Mouse (Mus musculus): ENCODE measurements around the gene Aldoc. TPM values are rescaled to one million over a fixed set of nuclear protein-coding genes. Genes with fewer than 3 reads are reported as not detected.

Aldoc gene
- polyA plus RNA-seq, 1 experiment, result 4.4 TPM

DNA sequence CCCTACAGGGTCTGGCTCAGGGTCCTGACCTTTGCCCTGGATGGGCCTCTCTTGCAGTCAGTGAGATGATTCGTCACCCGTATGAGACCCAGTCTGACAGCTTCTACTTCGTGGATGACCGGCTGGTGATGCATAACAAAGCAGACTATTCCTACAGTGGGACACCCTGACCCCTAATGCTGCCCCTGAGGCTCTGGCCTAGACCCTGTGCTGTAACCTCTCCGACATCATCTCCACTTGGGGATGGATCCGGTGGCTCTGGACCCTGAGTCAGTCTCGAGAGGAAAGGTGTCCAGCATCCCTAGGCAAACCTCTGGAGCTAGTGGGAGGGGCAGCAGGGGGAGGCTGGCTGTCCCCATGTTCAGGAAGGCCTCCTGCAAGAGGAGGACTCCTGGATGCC lies 25.7 kb downstream of the Aldoc start:
- Histone ChIP-seq H3K4me3 (ENCODE audit: extremely low read depth, insufficient read depth, insufficient read length) (no peak overlapping the region), H3K27ac (ENCODE audit: insufficient read depth, low read length) (peak overlapping the region; percentile 75), H3K36me3 (ENCODE audit: control insufficient read depth, insufficient read depth, low read length) (no peaks in the 10 kb centered on the region), H3K4me1 (ENCODE audit: control insufficient read depth, insufficient read depth, insufficient read length) (peaks cover 57% of the 10 kb centered on the region), H3K27me3 (ENCODE audit: control insufficient read depth, insufficient read depth, low read length) (no peaks in the 10 kb centered on the region)
- no peak for TF ChIP-seq POLR2A (IDR thresholded peaks at IDR 0.05; ENCODE audit: low read depth, low read length)
- no peak for TF ChIP-seq CTCF (IDR thresholded peaks at IDR 0.05; ENCODE audit: extremely low read depth, insufficient read depth, insufficient read length, insufficient replicate concordance)
- DNase-seq (ENCODE audit: low read depth in 1 of 2, low spot score in 2 of 2), result no peak
- 85% methylated on average over 7 of the region's 7 CpGs for WGBS

DNA sequence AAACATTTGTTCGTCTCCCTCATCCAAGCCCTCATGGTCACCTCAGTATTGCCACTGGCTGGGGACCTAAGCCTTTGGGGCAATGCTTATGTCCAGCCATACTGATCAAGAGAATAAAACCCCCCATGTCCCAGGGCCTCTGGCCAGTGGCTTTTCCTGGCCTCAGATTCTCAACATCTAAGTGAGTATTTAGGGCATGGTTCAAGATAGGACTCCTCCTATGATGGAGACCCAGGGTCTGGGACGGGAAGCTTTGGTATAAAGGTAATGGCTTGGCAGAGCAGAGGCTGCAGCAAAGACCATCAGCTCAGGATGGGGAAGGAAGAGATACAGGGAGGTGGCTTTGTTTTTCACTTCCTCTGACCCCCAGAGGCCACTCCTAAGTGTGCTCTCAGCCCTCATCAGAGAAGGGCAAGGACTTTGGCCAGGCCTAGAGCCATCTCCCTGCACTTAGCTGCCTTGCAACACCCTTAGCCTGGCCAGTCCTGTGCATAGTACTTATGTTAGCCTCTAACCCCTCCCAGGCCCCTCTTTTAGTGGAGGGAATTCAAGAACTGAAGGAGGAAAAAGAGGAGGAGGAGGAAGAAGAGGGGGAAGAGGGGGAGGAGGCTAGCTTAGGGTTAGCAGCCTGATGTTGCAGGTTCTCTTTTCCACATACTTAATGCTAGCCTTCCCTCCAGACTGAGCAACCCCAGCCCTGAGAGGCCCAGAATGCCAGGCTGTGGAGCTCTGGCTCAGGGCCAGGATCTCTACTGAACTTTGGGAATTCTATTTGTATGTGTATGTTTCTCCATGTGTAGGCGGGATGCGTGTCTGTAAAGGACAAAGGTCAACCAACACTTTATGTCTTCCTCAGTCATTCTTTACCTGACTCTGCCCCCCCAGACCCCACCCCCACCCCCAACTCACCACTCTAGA lies 26.9 kb downstream of the Aldoc start:
- Histone ChIP-seq H3K4me1 (ENCODE audit: control insufficient read depth, insufficient read depth, insufficient read length) (peaks cover 49% of the 10 kb centered on the region), H3K36me3 (ENCODE audit: control insufficient read depth, insufficient read depth, low read length) (no peaks in the 10 kb centered on the region), H3K4me3 (ENCODE audit: extremely low read depth, insufficient read depth, insufficient read length) (no peak overlapping the region), H3K27me3 (ENCODE audit: control insufficient read depth, insufficient read depth, low read length) (no peaks in the 10 kb centered on the region), H3K27ac (ENCODE audit: insufficient read depth, low read length) (peak overlapping the region; percentile 75)
- TF ChIP-seq POLR2A (IDR thresholded peaks at IDR 0.05; ENCODE audit: low read depth, low read length), result no peak
- TF ChIP-seq CTCF (IDR thresholded peaks at IDR 0.05; ENCODE audit: extremely low read depth, insufficient read depth, insufficient read length, insufficient replicate concordance), result no peak
- WGBS, result 72% methylated on average over 4 of the region's 4 CpGs
- no peak for DNase-seq (ENCODE audit: low read depth in 1 of 2, low spot score in 2 of 2)

DNA sequence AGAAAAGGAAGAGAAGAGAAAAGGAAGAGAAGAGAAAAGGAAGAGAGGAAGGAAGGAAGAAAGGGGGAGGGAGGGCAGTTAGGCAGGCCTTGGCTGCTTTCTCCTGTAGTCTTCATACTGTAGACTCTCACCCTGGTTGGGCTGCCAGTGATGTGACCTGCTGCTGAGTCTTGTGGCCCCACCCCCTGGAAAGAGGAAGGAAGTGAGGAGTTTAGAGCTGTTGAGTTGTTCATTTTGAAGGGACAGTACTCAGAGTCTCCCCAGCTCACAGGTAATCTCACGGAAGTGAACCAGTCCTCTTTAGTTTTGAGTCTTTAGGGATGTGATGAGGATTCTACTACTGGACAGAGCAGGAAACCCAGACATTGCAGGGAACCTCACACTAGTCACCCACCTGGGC lies 30.3 kb downstream of the Aldoc start:
- peak overlapping the region; percentile 77 for H3K27ac ChIP-seq (ENCODE audit: insufficient read depth, low read length)

DNA sequence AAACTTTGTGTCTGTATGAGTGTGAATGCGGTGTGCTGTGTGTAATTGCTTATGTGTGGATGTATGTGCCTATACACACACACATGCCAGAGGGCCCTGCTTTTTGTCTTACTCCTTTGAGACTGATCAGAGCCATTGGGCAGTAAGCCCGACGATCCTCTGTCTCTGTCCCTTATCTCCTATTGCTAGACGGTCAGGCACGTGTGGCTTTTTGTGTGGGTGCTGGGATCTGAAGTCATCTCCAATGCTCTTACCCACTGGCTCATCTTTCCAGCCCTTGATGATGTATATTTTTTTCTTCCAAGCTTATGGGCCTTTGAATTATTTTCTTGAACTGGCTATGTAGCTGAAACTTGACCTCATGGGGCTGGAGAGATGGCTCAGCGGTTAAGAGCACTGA lies 32.1 kb downstream of the Aldoc start:
- no peak for DNase-seq (ENCODE audit: low read depth in 1 of 2, low spot score in 2 of 2)
- peaks cover 13% of the 10 kb centered on the region; the same call in 1 of the 2 replicates for H3K4me1 ChIP-seq (ENCODE audit: control insufficient read depth, insufficient read depth, insufficient read length)
- H3K36me3 ChIP-seq (ENCODE audit: control insufficient read depth, insufficient read depth, low read length), result no peaks in the 10 kb centered on the region
- H3K27me3 ChIP-seq (ENCODE audit: control insufficient read depth, insufficient read depth, low read length), result no peaks in the 10 kb centered on the region
- no peak overlapping the region for H3K27ac ChIP-seq (ENCODE audit: insufficient read depth, low read length)
- no peak overlapping the region for H3K4me3 ChIP-seq (ENCODE audit: extremely low read depth, insufficient read depth, insufficient read length)
- 85% methylated on average over 6 of the region's 6 CpGs for WGBS
- TF ChIP-seq POLR2A (IDR thresholded peaks at IDR 0.05; ENCODE audit: low read depth, low read length) (no peak), CTCF (IDR thresholded peaks at IDR 0.05; ENCODE audit: extremely low read depth, insufficient read depth, insufficient read length, insufficient replicate concordance) (no peak)

More for the DNA sequence above, 30.3 kb downstream of the Aldoc start:
- peaks cover 25% of the 10 kb centered on the region; the same call in 1 of the 2 replicates for H3K4me1 ChIP-seq (ENCODE audit: control insufficient read depth, insufficient read depth, insufficient read length)
- no peak overlapping the region for H3K4me3 ChIP-seq (ENCODE audit: extremely low read depth, insufficient read depth, insufficient read length)
- 20% methylated on average over 1 of the region's 1 CpGs for WGBS
- no peak for TF ChIP-seq CTCF (IDR thresholded peaks at IDR 0.05; ENCODE audit: extremely low read depth, insufficient read depth, insufficient read length, insufficient replicate concordance)
- TF ChIP-seq POLR2A (IDR thresholded peaks at IDR 0.05; ENCODE audit: low read depth, low read length), result no peak
- no peaks in the 10 kb centered on the region for H3K36me3 ChIP-seq (ENCODE audit: control insufficient read depth, insufficient read depth, low read length)
- DNase-seq (ENCODE audit: low read depth in 1 of 2, low spot score in 2 of 2), result peak in 1 of 2 experiments; percentile 71
- H3K27me3 ChIP-seq (ENCODE audit: control insufficient read depth, insufficient read depth, low read length), result no peaks in the 10 kb centered on the region

DNA sequence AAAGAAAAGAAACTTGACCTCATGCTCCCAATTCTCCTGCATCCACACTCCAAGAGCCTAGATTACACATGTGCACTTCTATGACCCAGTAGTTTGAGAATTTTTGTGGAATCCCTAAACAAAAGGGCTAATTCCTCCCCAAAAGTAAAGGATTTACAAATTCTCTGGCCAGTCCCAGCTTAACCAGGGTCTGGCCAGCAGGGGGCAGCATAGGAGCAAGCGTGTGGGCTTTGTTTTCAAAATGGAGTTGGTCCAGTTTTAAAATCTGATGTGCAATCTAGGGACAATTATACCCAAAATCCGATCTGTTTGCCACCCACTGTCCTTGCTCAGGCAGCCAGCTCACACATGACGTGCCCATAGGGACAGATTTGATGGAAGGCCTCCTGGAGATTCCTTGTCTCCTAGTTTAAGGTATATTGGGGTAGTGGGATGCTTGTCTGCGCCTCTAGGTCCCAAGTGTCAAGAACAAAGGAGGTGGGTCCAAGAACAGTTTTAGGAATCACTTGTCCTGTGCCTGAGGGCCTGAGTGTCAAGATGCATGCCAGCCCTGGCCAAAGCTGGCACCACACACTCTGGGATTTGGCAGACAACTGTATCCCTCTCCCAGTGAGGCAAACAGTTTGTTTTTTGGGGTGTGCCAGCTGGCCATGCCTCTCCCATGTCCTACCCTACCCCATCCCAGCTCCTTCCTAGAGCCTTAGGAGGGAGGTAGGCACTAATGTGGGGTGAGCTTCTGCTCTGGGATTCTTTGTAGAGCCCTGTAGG lies 32.9 kb downstream of the Aldoc start:
- peaks cover 12% of the 10 kb centered on the region; the same call in 1 of the 2 replicates for H3K4me1 ChIP-seq (ENCODE audit: control insufficient read depth, insufficient read depth, insufficient read length)
- no peaks in the 10 kb centered on the region for H3K36me3 ChIP-seq (ENCODE audit: control insufficient read depth, insufficient read depth, low read length)
- H3K4me3 ChIP-seq (ENCODE audit: extremely low read depth, insufficient read depth, insufficient read length), result no peak overlapping the region
- peak; percentile 36 to 67 for DNase-seq (ENCODE audit: low read depth in 1 of 2, low spot score in 2 of 2)
- TF ChIP-seq CTCF (IDR thresholded peaks at IDR 0.05; ENCODE audit: extremely low read depth, insufficient read depth, insufficient read length, insufficient replicate concordance), result peak; percentile 79; the same call in 1 of the 2 replicates
- no peak for TF ChIP-seq POLR2A (IDR thresholded peaks at IDR 0.05; ENCODE audit: low read depth, low read length)
- 41% methylated on average over 4 of the region's 4 CpGs for WGBS
- H3K27me3 ChIP-seq (ENCODE audit: control insufficient read depth, insufficient read depth, low read length), result no peaks in the 10 kb centered on the region
- no peak overlapping the region for H3K27ac ChIP-seq (ENCODE audit: insufficient read depth, low read length)

DNA sequence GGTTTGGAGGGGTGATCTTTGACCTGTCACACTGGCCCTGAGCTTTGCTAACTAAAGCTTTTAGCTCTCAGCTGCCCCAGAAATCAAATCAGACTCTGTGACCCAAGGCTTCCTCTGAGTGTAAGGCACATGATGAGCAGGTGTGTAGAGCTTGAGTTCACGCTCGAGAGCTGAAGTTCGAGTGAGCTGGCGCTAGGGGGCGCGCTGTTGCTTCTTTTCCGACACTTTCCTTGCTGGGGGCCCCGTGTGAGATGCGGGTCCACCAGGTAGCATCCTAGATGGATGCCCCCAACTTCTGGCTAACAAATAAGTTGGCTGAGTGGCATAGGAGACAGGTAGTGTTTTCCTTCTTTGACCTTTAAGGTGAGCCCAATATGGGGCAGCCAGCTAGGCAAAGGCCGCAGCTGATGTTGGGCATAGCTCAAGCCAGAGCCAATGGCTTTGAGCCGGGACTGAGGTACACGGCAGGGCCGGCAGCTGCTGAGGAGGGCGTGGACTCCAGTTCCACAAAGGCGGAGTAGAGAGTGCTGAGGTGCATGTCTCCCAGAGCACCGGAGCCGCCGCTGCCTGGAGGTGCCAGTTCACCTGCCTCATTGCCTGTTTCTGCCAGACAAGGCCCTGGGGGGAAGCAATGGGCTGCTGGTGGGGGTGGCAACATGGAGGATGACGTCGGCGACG lies 35.7 kb downstream of the Aldoc start:
- Histone ChIP-seq H3K4me1 (ENCODE audit: control insufficient read depth, insufficient read depth, insufficient read length) (peaks cover 2% of the 10 kb centered on the region; the same call in 1 of the 2 replicates), H3K27me3 (ENCODE audit: control insufficient read depth, insufficient read depth, low read length) (no peaks in the 10 kb centered on the region)
- WGBS, result 51% methylated on average over 22 of the region's 22 CpGs

More for the DNA sequence above, 35.7 kb downstream of the Aldoc start:
- DNase-seq (ENCODE audit: low read depth in 1 of 2, low spot score in 2 of 2), result no peak
- H3K27ac ChIP-seq (ENCODE audit: insufficient read depth, low read length), result no peak overlapping the region
- peak; percentile 36; the same call in 1 of the 2 replicates for TF ChIP-seq CTCF (IDR thresholded peaks at IDR 0.05; ENCODE audit: extremely low read depth, insufficient read depth, insufficient read length, insufficient replicate concordance)
- no peak for TF ChIP-seq POLR2A (IDR thresholded peaks at IDR 0.05; ENCODE audit: low read depth, low read length)
- H3K36me3 ChIP-seq (ENCODE audit: control insufficient read depth, insufficient read depth, low read length), result no peaks in the 10 kb centered on the region
- no peak overlapping the region for H3K4me3 ChIP-seq (ENCODE audit: extremely low read depth, insufficient read depth, insufficient read length)
